Mouse (Mus musculus) G1E (cell line): ENCODE results near the gene Nsd1.

Experiments used
- CTCF ChIP-seq: IDR thresholded peaks from 2 replicates; pipeline ENCODE4 v1.5.1; 2012; ENCODE audit warnings: low read depth, low read length, inconsistent platforms, mixed read lengths
- GATA1 ChIP-seq: IDR thresholded peaks from 2 replicates; pipeline ENCODE4 v1.6.1; 2012; ENCODE audit warnings: borderline replicate concordance, low read length, inconsistent platforms, mixed read lengths
- POLR2AphosphoS5 ChIP-seq: IDR thresholded peaks from 2 replicates; pipeline ENCODE4 v1.6.1; 2012; ENCODE audit warnings: low read depth, low read length, inconsistent platforms; ENCODE audit not compliant: insufficient replicate concordance
- TAL1 ChIP-seq: conservative IDR thresholded peaks from 2 replicates; pipeline ENCODE4 v1.6.1; 2012; ENCODE audit warnings: low read depth, low read length, inconsistent platforms, mixed read lengths

GRCm38 (mm10) chr13:55342469-55342868, 132.9 kb downstream of the Nsd1 start:
- TF ChIP-seq CTCF (no peak), GATA1 (no peak), POLR2AphosphoS5 (no peak), TAL1 (no peak)
